Mouse (Mus musculus) stomach, embryonic 16.5 days (tissue): ENCODE measurements around the gene Art4. TPM values are rescaled to one million over a fixed set of nuclear protein-coding genes. Genes with fewer than 3 reads are reported as not detected.
A peak's percentile ranks its signal among the peaks of the same experiment; 100 is the strongest.

ENCODE experiments used
- ATAC-seq: fragments of 200-750 bp; cut with Nextera tagmentation; 2 replicates; pipeline ENCODE4 v1.8.0; 2017; ENCODE audit warnings: moderate number of reproducible peaks, moderate TSS enrichment; ENCODE audit not compliant: insufficient read depth, low FRiP score
- H3K27ac ChIP-seq: fragments of 300-500 bp; sonication (generic); 2 replicates; pipeline ENCODE4 v1.5.1; 2014; ENCODE audit warnings: low read length
- H3K27me3 ChIP-seq: fragments of 300-500 bp; sonication (generic); 2 replicates; pipeline ENCODE4 v1.6.1; 2014; ENCODE audit warnings: low read length, control low read depth, mixed read lengths; ENCODE audit not compliant: control insufficient read depth, insufficient read depth
- H3K36me3 ChIP-seq: fragments of 300-500 bp; sonication (generic); 2 replicates; pipeline ENCODE4 v1.6.1; 2014; ENCODE audit warnings: low read length; ENCODE audit not compliant: control insufficient read depth, insufficient read depth
- H3K4me1 ChIP-seq: fragments of 300-500 bp; sonication (generic); 2 replicates; pipeline ENCODE4 v1.6.1; 2014; ENCODE audit warnings: low read length, control low read depth, mixed read lengths; ENCODE audit not compliant: control insufficient read depth, insufficient read depth
- H3K4me2 ChIP-seq: fragments of 300-500 bp; sonication (generic); 2 replicates; pipeline ENCODE4 v1.6.1; 2014; ENCODE audit warnings: low read depth, low read length, mixed read lengths
- H3K4me3 ChIP-seq: fragments of 300-500 bp; sonication (generic); replicated peaks from 2 replicates; pipeline ENCODE4 v1.5.1; 2014; ENCODE audit warnings: mild to moderate bottlenecking, low read length
- H3K9ac ChIP-seq: fragments of 300-500 bp; sonication (generic); 2 replicates; pipeline ENCODE4 v1.6.1; 2014; ENCODE audit warnings: low read length
- H3K9me3 ChIP-seq: fragments of 300-500 bp; sonication (generic); replicated peaks from 2 replicates; pipeline ENCODE4 v1.6.1; 2016; ENCODE audit warnings: low read length, control low read depth; ENCODE audit not compliant: control insufficient read depth
- WGBS: fragments of 180-500 bp; shearing (Covaris S2); extraction: QIAGEN DNeasy Blood & Tissue Kit; methylation state at CpG from one replicate; pipeline ENCODE4 v1.1.7; 2014; 5-methylcytosine and 5-hydroxymethylcytosine counted together
- polyA plus RNA-seq: library from polyadenylated mRNA; unstranded; fragments of >200 nt; fragmentation: Nextera tagmentation; extraction: Ambion mirVana; gene quantifications from 2 replicates; pipeline ENCODE4 v1.2.1, GENCODE M21; 2015

The Art4 gene
- polyA plus RNA-seq, 1 experiment from 2014 or later, result 7.9 TPM

- Histone ChIP-seq H3K9me3 (no peaks in the 10 kb centered on the region), H3K4me2 (no peak overlapping the region), H3K4me3 (no peak overlapping the region), H3K36me3 (no peaks in the 10 kb centered on the region), H3K27me3 (no peaks in the 10 kb centered on the region), H3K4me1 (peaks cover 11% of the 10 kb centered on the region; the same call in 1 of the 2 replicates), H3K9ac (no peak overlapping the region), H3K27ac (no peak overlapping the region; the same call in 1 of the 2 replicates)
- ATAC-seq, result peak; percentile 38; the same call in 1 of the 2 replicates
- 71% methylated on average over 3 of the region's 3 CpGs for WGBS
These were observed 25.9 kb upstream of the Art4 start for GRCm38 (mm10) chr6:136883431-136883915.

GRCm38 (mm10) chr6:136881678-136882077 lies 24.1 kb upstream of the Art4 start:
- Histone ChIP-seq H3K9me3 (no peaks in the 10 kb centered on the region), H3K4me1 (0 out of 2 replicates have a peak, but pooled peaks cover 2% of the 10 kb centered on the region), H3K36me3 (no peaks in the 10 kb centered on the region), H3K27ac (no peak overlapping the region), H3K9ac (no peak overlapping the region), H3K4me3 (no peak overlapping the region), H3K4me2 (no peak overlapping the region), H3K27me3 (no peaks in the 10 kb centered on the region)
- WGBS, result 61% methylated on average over 8 of the region's 8 CpGs
- no peak for ATAC-seq

GRCm38 (mm10) chr6:136875670-136876069 lies 18.1 kb upstream of the Art4 start, which contains the start of gene Mgp:
Mgp (minus strand) TSS chr6:136875823.
- H3K4me1 ChIP-seq, result no peaks in the 10 kb centered on the region
- peak within 1 kb of the TSS; percentile 51 for H3K4me2 ChIP-seq
- H3K9ac ChIP-seq, result peak within 1 kb of the TSS; percentile 65
- H3K9me3 ChIP-seq, result no peaks in the 10 kb centered on the region
- no peaks in the 10 kb centered on the region for H3K36me3 ChIP-seq
- H3K4me3 ChIP-seq, result peak within 1 kb of the TSS; percentile 45
- peak within 1 kb of the TSS; percentile 80; the same call in 1 of the 2 replicates for H3K27ac ChIP-seq
- peak; percentile 86; the same call in 1 of the 2 replicates for ATAC-seq
- no peaks in the 10 kb centered on the region for H3K27me3 ChIP-seq
- 39% methylated on average over 9 of the region's 9 CpGs for WGBS

- H3K27ac ChIP-seq, result peak overlapping the region; percentile 3; the same call in 1 of the 2 replicates
- H3K27me3 ChIP-seq, result no peaks in the 10 kb centered on the region
- H3K9ac ChIP-seq, result peak overlapping the region; percentile 63
- H3K4me3 ChIP-seq, result peak overlapping the region; percentile 39
- WGBS, result 31% methylated on average over 8 of the region's 8 CpGs
- H3K36me3 ChIP-seq, result no peaks in the 10 kb centered on the region
- no peak for ATAC-seq
- H3K9me3 ChIP-seq, result no peaks in the 10 kb centered on the region
- H3K4me1 ChIP-seq, result no peaks in the 10 kb centered on the region
- peak overlapping the region; percentile 51 for H3K4me2 ChIP-seq
These were observed 17.1 kb upstream of the Art4 start for GRCm38 (mm10) chr6:136874599-136874998.

- no peaks in the 10 kb centered on the region for H3K9me3 ChIP-seq
- peaks cover 6% of the 10 kb centered on the region for H3K4me1 ChIP-seq
- ATAC-seq, result no peak; the same call in 1 of the 2 replicates
- H3K4me3 ChIP-seq, result no peak overlapping the region
- WGBS, result 53% methylated on average over 5 of the region's 5 CpGs
- H3K9ac ChIP-seq, result no peak overlapping the region
- no peaks in the 10 kb centered on the region for H3K27me3 ChIP-seq
- no peaks in the 10 kb centered on the region for H3K36me3 ChIP-seq
- H3K27ac ChIP-seq, result no peak overlapping the region
- no peak overlapping the region for H3K4me2 ChIP-seq
These were observed 11.4 kb upstream of the Art4 start for GRCm38 (mm10) chr6:136868921-136869320.

GRCm38 (mm10) chr6:136866150-136866549 lies 8.6 kb upstream of the Art4 start:
- no peak overlapping the region for H3K4me3 ChIP-seq
- H3K9ac ChIP-seq, result no peak overlapping the region
- peak; percentile 72; the same call in 1 of the 2 replicates for ATAC-seq
- H3K27ac ChIP-seq, result peak overlapping the region; percentile 59
- H3K4me1 ChIP-seq, result peaks cover 6% of the 10 kb centered on the region
- no peaks in the 10 kb centered on the region for H3K36me3 ChIP-seq
- H3K27me3 ChIP-seq, result no peaks in the 10 kb centered on the region
- H3K9me3 ChIP-seq, result no peaks in the 10 kb centered on the region
- H3K4me2 ChIP-seq, result no peak overlapping the region
- WGBS, result 57% methylated on average over 4 of the region's 4 CpGs

- 86% methylated on average over 5 of the region's 5 CpGs for WGBS
- Histone ChIP-seq H3K27ac (peak overlapping the region; percentile 59; the same call in 1 of the 2 replicates), H3K9ac (no peak overlapping the region), H3K36me3 (no peaks in the 10 kb centered on the region), H3K4me3 (no peak overlapping the region), H3K4me1 (peaks cover 6% of the 10 kb centered on the region), H3K27me3 (no peaks in the 10 kb centered on the region), H3K9me3 (no peaks in the 10 kb centered on the region), H3K4me2 (no peak overlapping the region)
- no peak for ATAC-seq
These were observed 7.8 kb upstream of the Art4 start for GRCm38 (mm10) chr6:136865360-136865759.

GRCm38 (mm10) chr6:136861020-136861419 lies 3.5 kb upstream of the Art4 start:
- no peaks in the 10 kb centered on the region for H3K36me3 ChIP-seq
- H3K9ac ChIP-seq, result peak overlapping the region; percentile 44
- H3K4me1 ChIP-seq, result peaks cover 26% of the 10 kb centered on the region
- no peaks in the 10 kb centered on the region for H3K27me3 ChIP-seq
- H3K9me3 ChIP-seq, result no peaks in the 10 kb centered on the region
- no peak overlapping the region for H3K4me3 ChIP-seq
- WGBS, result 33% methylated on average over 9 of the region's 9 CpGs
- 0 out of 2 replicates have a peak overlapping the region, but pooled peaks have one; percentile 7 for H3K27ac ChIP-seq
- peak; percentile 23; the same call in 1 of the 2 replicates for ATAC-seq
- H3K4me2 ChIP-seq, result no peak overlapping the region

GRCm38 (mm10) chr6:136858420-136858819 lies 887 bp upstream of the Art4 start:
- H3K4me1 ChIP-seq, result peaks cover 24% of the 10 kb centered on the region
- 44% methylated on average over 8 of the region's 8 CpGs for WGBS
- H3K4me3 ChIP-seq, result no peak overlapping the region
- no peak for ATAC-seq
- no peaks in the 10 kb centered on the region for H3K27me3 ChIP-seq
- H3K9ac ChIP-seq, result 0 out of 2 replicates have a peak overlapping the region, but pooled peaks have one; percentile 25
- peak overlapping the region; percentile 82 for H3K27ac ChIP-seq
- 0 out of 2 replicates have a peak overlapping the region, but pooled peaks have one; percentile 42 for H3K4me2 ChIP-seq
- no peaks in the 10 kb centered on the region for H3K36me3 ChIP-seq
- no peaks in the 10 kb centered on the region for H3K9me3 ChIP-seq
